Mouse (Mus musculus) left cerebral cortex, postnatal 14 days (tissue): ENCODE results near the gene Klhl32. TPM values are rescaled to one million over a fixed set of nuclear protein-coding genes. Genes with fewer than 3 reads are reported as not detected.

Experiments
- DNase-seq, 2 experiments: peaks; one replicate each; pipeline ENCODE4 v3.0.0; 2021 to 2022; ENCODE audit warnings: low spot score in 2 of 2, mixed read lengths in 1 of 2
- intact Hi-C: fragments of 180-260 bp; cut with DNase I; formaldehyde crosslinking; loops from one replicate; pipeline ENCODE4 v1.15.1; 2025
- total RNA-seq, 2 experiments: library from RNA; stranded (reverse); gene quantifications; 2 replicates each; pipeline ENCODE4 v1.2.3; 2021

Gene Klhl32
- total RNA-seq, 2 experiments from 2014 or later, result 17.1 to 18.8 TPM

- intact Hi-C loops, result no loop called here
- no peak for DNase-seq
Observed at GRCm38 (mm10) chr4:24594824-24595223, 256.1 kb downstream of the Klhl32 start.

- intact Hi-C loops, result no loop called here
Observed at GRCm38 (mm10) chr4:24583997-24584396, 266.9 kb downstream of the Klhl32 start.

GRCm38 (mm10) chr4:24582295-24582694 lies 268.6 kb downstream of the Klhl32 start:
- intact Hi-C loops, result no loop called here
- no peak for DNase-seq

More at GRCm38 (mm10) chr4:24583997-24584396, 266.9 kb downstream of the Klhl32 start:
- DNase-seq, result no peak

- no peak for DNase-seq
- intact Hi-C loops, result no loop called here
Observed at GRCm38 (mm10) chr4:24577594-24577993, 273.3 kb downstream of the Klhl32 start.

- peak; percentile 87 to 92 for DNase-seq
- intact Hi-C loops, result no loop called here
Observed at GRCm38 (mm10) chr4:24574276-24574675, 276.6 kb downstream of the Klhl32 start.

- no peak for DNase-seq
- intact Hi-C loops, result no loop called here
Observed at GRCm38 (mm10) chr4:24568989-24569556, 281.9 kb downstream of the Klhl32 start.

GRCm38 (mm10) chr4:24568026-24568425 lies 282.9 kb downstream of the Klhl32 start:
- intact Hi-C loops, result no loop called here
- no peak for DNase-seq

Other genes with a start within 250 kb of the Klhl32 start
- 10 to 100 TPM; 33.1 to 35.0 TPM for gene Ndufaf4, start 47.0 kb upstream of the Klhl32 start, total RNA-seq
- 10 to 100 TPM; 22.5 to 23.0 TPM for gene Gpr63, start 115.3 kb upstream of the Klhl32 start, total RNA-seq